Mouse (Mus musculus): Measurements from ENCODE around the gene Golga2. TPM values are rescaled to one million over a fixed set of nuclear protein-coding genes. Genes with fewer than 3 reads are reported as not detected.
A peak's percentile ranks its signal among the peaks of the same experiment; 100 is the strongest.
"Not testable (repeated sequence)": the region's sequence is repeated elsewhere in the genome, so short reads cannot be mapped to it uniquely, and the experiment has no call there.

The Golga2 gene
- total RNA-seq, 2 experiments from 2014 or later = 70.5 to 75.4 TPM

GRCm38 (mm10) chr2:32287923-32288367 is 761 bp downstream of the Golga2 start, which contains the start of gene Swi5:
Gene Swi5, minus strand, starts transcription at chr2:32288075.
- peak; percentile 92 to 96 for DNase-seq (ENCODE audit: low spot score in 2 of 2)

DNA sequence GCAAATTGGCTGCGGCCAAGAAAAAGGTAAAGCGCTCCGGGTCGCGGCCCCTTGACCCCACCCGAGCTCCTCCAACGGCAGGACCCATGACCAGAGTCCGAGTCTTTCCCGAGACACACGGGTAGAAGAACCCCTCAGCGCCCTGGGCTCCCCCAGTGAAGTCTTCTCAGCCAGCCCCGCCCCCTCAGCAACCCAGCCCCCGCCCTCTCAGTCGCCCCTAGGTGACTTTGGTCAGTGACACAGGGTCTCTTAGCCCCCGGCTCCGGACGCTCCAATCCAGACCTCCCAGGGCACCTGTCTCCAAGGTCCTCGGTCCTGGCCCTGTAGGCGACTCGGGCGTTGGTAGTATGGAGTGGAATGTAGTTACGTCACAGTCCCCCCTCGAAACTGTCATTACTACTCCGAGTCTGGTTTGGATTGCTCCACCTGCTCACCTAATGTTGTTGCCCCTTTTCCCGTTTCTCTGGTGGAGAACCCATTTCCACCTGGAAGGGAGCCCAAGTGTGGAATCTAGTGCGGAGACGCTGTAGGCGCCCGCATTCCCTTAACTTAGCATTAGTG is 1.3 kb downstream of the Golga2 start:
- DNase-seq (ENCODE audit: low spot score in 2 of 2) = no peak

- no peak for DNase-seq (ENCODE audit: low spot score in 2 of 2)
Measured at GRCm38 (mm10) chr2:32289578-32289977, 2.4 kb downstream of the Golga2 start.

- DNase-seq (ENCODE audit: low spot score in 2 of 2) = no peak
Measured at GRCm38 (mm10) chr2:32294348-32294747, 7.2 kb downstream of the Golga2 start.

GRCm38 (mm10) chr2:32295285-32295684 is 8.1 kb downstream of the Golga2 start:
- no peak for DNase-seq (ENCODE audit: low spot score in 2 of 2)

DNA sequence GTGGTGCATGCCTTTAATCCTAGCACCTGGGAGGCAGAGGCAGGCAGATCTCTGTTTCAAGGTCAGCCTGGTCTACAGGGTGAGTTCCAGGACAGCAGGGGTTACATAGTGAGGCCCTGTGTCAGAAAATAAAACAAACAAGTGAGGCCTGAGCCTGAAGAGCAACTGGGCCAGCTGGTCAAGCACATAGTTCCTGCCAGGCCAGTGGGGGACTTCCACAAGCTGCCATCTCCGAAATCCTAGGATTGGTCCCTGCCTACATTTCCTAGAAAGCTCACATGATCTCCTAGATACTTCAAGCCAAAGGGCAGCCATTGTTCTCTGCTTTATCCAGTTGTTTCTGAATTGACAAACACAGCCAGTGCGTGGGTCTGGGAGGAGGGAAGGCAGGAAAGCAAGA is 8.7 kb downstream of the Golga2 start:
- DNase-seq (ENCODE audit: low spot score in 2 of 2) = not testable (repeated sequence)

- DNase-seq (ENCODE audit: low spot score in 2 of 2) = no peak
Measured at GRCm38 (mm10) chr2:32299469-32299868, 12.3 kb downstream of the Golga2 start.

GRCm38 (mm10) chr2:32302952-32303351 is 15.8 kb downstream of the Golga2 start:
- DNase-seq (ENCODE audit: low spot score in 2 of 2) = no peak

DNA sequence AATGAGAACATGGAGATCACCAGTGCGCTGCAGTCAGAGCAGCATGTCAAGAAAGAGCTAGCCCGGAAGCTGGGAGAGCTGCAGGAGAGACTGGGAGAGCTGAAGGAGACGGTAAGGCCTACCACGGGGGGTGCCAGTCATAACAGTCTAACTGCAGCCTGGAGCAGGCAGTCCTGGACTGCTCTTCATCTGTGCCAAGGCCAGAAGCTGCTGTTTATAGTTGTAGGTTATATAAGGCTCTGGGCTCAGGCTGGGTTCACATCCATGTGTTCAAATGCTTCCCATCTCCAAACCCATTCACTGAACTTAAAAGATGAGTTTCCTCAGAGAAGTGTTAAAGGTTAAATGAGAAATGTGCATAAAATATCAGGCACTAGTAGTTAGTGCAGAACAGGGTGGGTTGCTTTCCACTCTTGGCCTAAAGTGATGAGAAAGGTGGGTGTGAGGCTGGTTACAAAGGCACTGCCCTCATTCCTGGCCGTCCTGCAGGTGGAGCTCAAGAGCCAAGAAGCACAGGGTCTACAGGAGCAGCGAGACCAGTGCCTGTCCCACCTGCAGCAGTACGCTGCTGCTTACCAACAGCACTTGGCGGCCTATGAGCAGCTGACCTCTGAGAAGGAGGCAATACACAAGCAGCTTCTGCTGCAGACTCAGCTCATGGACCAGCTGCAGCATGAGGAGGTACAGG is 17.1 kb downstream of the Golga2 start:
- DNase-seq (ENCODE audit: low spot score in 2 of 2) = peak in 1 of 2 experiments; percentile 61

DNA sequence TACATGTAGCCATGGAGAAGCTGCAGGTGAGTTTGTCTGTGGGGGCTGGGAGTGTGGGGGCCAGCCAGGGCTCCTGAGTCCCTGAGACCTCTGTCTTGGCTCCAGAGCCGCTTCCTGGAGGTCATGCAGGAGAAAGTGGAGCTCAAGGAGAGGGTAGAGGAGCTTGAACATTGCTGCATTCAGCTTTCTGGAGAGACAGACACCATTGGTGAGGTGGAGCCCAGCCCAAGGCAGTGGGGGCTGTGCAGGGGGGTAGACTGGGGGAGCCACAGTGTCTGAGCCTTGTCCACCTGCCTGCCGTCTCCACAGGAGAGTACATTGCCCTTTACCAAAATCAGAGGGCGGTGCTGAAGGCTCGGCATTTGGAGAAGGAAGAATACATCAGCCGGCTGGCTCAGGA is 18.5 kb downstream of the Golga2 start:
- DNase-seq (ENCODE audit: low spot score in 2 of 2) = no peak

DNA sequence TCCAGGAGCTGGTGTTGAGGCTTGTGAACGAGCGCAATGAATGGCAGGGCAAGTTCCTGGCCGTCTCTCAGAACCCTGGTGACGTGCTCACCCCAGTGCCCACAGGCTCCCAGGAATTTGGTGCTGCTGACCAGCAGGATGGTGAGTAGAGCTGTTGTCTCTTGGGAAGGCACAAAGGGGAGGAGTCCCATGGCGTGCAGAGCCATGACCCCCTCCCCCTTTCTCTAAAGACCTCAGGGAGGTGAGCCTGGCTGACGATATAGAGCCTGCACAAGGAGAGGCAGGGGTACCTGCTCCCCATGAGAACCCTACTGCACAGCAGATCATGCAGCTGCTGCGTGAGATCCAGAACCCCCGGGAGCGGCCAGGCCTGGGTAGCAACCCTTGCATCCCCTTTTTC is 19.0 kb downstream of the Golga2 start:
- no peak for DNase-seq (ENCODE audit: low spot score in 2 of 2)

GRCm38 (mm10) chr2:32307247-32307798 is 20.1 kb downstream of the Golga2 start:
- DNase-seq (ENCODE audit: low spot score in 2 of 2) = no peak

DNA sequence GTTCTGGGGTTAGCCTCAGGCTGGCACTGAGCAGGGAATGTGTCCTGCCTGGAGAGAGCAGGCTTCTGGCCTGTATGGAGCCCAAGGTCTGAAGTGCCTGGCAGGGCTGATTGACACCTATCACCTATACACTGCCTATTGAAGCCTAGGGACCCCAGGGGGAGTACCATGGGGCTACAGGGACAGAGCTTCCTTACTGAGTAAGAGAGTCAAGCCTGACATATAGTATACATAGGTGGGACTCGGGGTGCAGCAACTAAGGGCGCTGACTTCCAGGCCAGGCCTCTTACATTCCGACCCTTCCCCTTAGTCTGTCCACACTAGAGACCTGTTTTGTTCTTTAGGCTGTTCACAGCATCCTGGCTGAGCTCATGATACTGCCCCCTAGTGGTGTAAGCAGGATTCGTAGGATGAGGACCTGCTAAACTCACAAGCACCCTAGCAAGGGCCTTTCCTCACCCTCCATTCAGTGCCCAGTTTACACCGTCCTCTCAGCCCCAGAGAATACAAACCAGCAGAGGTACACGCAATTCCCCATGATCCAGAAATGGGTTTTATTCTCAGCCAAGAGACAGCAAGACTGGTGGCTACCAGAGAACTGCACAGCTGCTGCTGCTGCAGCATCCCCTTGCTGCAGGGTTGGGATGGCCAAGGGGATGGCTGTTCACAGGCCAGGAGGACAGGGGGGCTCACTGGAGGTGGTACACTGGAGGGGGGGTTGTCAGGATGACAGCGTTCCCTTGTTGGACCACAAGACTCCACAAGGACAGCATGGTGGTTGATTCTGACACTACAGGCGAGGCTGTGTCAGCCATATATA is 21.0 kb downstream of the Golga2 start:
- peak; percentile 41 to 43 for DNase-seq (ENCODE audit: low spot score in 2 of 2)

- DNase-seq (ENCODE audit: low spot score in 2 of 2) = no peak
Measured at GRCm38 (mm10) chr2:32308870-32309568, 21.8 kb downstream of the Golga2 start.

DNA sequence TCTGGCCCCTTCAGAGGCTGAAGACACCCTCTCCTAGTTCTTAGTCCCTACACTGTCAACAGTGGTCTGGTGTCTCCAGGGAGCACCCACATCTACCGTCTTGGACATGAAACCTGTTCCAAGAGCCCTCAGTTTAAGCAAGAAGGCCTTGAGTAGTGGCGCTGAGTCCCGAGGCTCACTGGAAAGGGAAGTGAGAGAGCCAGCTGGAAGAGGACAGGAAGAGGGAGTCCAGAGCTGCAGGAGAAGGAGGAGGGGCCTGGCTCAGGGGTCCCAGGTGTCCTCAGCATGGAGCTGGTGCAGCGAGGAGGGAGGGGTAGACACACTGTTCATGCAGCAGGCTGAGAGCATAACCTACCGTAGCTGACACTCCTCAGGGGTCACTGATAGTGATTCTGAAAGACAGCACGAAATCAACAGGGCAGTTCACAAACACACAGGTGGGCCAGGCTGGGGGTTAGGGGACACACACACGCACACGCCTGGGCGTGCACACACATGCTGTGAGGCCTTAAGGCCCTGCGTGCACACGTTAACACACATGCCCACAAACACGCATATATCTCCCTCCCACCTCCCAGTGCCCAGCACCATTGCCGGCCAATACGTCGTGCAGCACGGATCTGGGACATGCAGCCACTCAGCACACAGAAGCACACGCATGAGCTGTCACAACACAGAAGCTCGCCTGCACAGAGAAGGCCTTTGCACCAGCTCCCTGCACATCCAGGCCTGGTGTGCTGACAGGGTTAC is 23.1 kb downstream of the Golga2 start:
- DNase-seq (ENCODE audit: low spot score in 2 of 2) = no peak

DNA sequence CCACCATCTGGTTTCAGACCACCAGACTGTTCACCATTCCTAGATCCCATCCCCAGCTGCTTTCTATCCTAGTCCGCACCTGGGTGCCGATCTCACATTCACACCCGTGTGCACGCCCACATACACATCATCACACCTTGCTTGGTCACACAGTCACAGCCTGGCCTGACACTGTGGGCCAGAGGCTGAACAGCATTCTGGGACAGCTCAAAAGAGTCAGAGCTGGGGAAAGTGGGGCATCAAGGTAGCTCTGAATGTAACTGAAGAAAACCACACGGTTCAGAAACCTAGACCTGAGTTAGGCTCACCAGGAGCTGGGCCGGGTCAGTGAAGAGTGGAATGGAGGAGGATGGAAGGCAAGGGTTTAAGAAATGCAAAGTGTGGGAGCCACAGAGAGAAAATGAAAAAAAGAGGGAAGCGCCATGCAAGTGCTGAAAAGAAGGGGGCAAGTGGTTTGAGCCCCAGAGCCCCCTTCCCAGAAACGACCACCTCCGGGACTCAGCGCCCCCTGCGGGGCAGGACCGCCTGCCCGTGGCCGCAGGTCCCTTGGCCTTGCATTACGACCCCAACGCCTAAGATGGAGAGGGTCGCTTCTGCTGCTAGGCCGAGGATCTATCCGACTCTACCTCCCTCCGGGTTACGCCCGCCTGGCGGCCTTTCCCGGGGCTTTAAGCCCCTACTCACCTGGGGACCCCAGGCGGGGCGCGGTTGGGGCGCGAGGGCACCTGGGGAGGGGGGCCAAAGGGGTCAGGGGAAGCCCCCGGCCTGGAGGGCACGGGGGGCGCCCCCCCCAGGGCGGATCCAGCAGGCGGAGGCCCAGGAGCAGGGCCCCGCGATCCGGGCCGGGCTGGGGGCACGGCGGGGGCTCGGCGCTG is 24.5 kb downstream of the Golga2 start:
- DNase-seq (ENCODE audit: low spot score in 2 of 2) = no peak

DNA sequence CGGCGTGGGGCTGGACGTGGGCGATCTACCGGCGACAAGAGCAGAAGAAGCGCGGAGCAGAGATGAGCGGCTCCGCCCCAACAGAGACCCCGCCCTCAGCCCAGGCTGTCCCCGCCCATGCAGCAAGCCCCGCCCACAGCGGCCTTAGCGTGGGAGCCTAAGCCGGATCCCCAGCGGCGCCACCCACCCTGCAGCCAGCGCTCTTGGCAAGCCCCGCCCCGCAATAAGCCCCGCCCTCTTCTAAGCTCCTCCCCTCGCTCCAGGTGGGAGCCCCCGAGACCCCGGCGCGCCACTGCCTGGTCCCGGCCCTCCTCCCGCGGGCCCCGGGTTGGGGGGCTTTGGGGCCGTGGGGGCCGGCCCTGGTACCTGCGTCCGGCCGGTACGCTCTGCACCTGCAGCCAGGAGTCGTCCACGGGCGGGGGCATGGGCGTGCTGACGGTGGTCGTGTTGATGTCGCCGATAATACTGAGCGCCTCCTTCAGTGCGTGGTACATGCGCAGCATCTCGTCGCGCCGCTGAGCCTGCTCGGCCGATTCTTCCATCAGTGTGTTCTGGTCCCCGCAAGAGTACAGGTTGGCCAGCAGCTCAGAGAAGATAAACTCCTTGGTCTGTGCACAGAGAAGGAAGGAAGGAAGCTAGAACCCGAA is 25.3 kb downstream of the Golga2 start:
- DNase-seq (ENCODE audit: low spot score in 2 of 2) = peak; percentile 73 to 75

DNA sequence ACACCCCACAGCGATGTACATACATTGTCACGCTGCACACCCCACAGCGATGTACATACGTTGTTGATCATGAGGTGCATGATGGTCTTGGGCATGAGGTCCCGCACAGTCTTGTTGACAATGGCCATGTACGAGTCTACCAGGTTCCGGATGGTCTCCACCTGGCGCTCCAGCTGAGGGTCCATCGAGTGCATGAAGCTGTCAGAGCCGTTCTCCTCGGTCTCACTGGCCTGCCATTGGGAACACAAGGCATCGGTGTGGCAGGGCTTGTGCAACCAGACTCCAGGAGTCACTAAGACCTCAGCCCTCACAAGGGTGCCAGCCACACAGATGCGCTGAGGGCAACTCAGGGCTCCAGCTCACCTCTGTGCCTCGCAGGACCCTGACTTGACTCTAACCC is 27.6 kb downstream of the Golga2 start:
- no peak for DNase-seq (ENCODE audit: low spot score in 2 of 2)

DNA sequence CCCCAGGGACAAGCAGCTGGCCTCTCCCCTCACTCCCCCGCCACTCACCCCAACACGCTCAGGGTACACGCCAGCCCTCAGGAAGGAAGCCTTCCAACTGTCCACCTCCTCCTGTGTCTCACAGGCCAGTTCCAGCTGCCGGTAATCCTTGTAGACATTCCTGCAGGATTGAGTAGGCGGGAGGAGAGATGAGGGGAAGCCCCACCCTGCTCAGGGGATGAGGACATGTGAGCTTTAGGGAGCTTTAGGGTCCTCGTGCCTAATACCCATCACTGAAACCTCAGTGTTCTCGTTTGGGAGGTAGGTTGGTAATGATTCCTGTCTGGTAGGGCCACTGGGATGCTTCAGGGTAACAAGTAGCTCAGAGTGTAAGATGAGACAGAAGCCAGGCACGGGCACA is 28.6 kb downstream of the Golga2 start:
- DNase-seq (ENCODE audit: low spot score in 2 of 2) = no peak

All from adrenal gland, adult 18-20 months (tissue).